Mouse (Mus musculus): Measurements from ENCODE around the gene Nudt14. TPM values are rescaled to one million over a fixed set of nuclear protein-coding genes. Genes with fewer than 3 reads are reported as not detected.

Nudt14 gene
- total and polyA plus RNA-seq, 3 experiments = 6.2 to 22.2 (median 13.3) TPM

DNA sequence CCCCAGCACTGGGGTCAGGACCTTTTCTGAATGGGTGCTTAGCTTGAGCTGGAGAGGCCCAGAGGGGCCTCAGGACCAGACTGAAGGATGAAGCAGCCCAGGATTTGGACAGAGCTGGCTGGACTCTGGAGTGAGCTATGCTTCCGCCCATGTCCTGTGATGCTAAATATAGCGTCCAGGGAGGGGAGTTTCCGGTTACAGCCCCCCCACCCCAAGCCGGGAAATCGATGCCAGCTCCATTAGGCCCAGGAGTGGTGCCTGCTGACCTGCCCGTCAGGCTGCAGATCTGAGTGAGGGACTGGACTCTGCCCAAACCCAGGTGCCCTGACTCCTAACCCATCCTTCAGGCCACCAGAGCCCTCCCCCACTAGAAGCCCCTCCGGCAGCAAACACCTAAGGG is 9.3 kb downstream of the Nudt14 start:
- H3K4me1 ChIP-seq (ENCODE audit: insufficient read depth, low read depth, low read length) = no peaks in the 10 kb centered on the region
- no peaks in the 10 kb centered on the region for H3K36me3 ChIP-seq (replicated peaks)
- TF ChIP-seq CTCF (IDR thresholded peaks at IDR 0.05; ENCODE audit: low read depth, low read length) = no peak
- no peak for TF ChIP-seq TAL1 (conservative IDR thresholded peaks at IDR 0.05; ENCODE audit: low read depth, low read length)
- no peak for TF ChIP-seq GATA2 (IDR thresholded peaks at IDR 0.05; ENCODE audit: borderline replicate concordance, low read depth, low read length)
- TF ChIP-seq GATA1 (IDR thresholded peaks at IDR 0.05; ENCODE audit: borderline replicate concordance, low read length) = no peak
- TF ChIP-seq POLR2AphosphoS5 (IDR thresholded peaks at IDR 0.05; ENCODE audit: insufficient replicate concordance, low read depth, low read length) = no peak
- peaks cover 43% of the 10 kb centered on the region for H3K27me3 ChIP-seq (ENCODE audit: insufficient read depth, low read length)
- ATAC-seq (ENCODE audit: extremely low read depth, insufficient number of reproducible peaks, low FRiP score, poor library complexity, severe bottlenecking) (no peak), DNase-seq (ENCODE audit: low spot score) (no peak)
- no peak overlapping the region for H3K4me3 ChIP-seq (ENCODE audit: low read depth, low read length)
- H3K9me3 ChIP-seq (replicated peaks) = peaks cover 21% of the 10 kb centered on the region

DNA sequence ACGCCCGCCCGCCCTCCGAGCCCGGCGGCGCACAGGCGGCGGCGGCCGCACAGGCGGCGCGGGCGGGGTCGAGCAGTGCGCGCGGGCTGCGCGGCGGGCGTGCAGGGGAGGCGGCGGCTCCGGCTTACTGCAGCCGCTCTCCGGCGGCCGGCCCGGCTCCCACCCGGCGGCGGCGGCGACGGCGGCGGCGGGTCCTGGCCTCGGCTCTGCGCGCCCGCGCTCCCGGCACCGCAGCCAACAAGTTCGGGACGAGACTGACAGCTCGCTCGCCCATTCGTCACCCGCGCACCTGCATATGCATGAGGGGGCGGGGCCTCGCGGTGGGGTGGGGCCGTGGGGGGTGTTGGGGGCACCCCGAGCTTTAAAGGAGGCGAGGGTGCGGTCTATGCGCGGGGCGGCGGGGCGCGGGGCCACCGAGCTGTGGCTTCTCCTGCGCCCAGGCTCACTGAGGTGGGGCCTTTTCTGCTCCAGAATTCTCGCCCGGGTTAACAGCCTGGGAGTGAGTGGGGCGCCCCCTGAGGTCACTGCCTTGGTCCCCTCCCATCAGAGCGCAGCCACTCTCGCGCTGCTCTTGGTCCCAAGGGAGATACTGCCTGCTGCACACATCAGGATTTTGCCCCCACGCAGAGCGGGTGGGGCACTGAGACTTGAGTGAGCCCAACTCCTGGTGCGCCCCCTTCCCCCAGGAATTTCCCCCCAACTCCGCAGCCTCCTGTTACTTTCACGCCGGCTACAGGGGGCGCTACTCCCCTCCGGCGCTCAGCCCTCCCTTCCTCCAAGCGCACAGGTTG is 12.2 kb downstream of the Nudt14 start, which contains the start of gene Jag2:
Gene Jag2 (minus strand): TSS at position 215 of the 791 bp plus-strand sequence.
- Histone ChIP-seq H3K27me3 (ENCODE audit: insufficient read depth, low read length) (peaks cover 46% of the 10 kb centered on the region), H3K4me3 (ENCODE audit: low read depth, low read length) (peak within 1 kb of the TSS; percentile 45; the same call in 1 of the 2 replicates), H3K36me3 (replicated peaks) (no peaks in the 10 kb centered on the region), H3K4me1 (ENCODE audit: insufficient read depth, low read depth, low read length) (no peaks in the 10 kb centered on the region), H3K9me3 (replicated peaks) (peaks cover 21% of the 10 kb centered on the region)
- DNase-seq (ENCODE audit: low spot score) (no peak), ATAC-seq (ENCODE audit: extremely low read depth, insufficient number of reproducible peaks, low FRiP score, poor library complexity, severe bottlenecking) (no peak)
- no peak for TF ChIP-seq POLR2AphosphoS5 (IDR thresholded peaks at IDR 0.05; ENCODE audit: insufficient replicate concordance, low read depth, low read length)

DNA sequence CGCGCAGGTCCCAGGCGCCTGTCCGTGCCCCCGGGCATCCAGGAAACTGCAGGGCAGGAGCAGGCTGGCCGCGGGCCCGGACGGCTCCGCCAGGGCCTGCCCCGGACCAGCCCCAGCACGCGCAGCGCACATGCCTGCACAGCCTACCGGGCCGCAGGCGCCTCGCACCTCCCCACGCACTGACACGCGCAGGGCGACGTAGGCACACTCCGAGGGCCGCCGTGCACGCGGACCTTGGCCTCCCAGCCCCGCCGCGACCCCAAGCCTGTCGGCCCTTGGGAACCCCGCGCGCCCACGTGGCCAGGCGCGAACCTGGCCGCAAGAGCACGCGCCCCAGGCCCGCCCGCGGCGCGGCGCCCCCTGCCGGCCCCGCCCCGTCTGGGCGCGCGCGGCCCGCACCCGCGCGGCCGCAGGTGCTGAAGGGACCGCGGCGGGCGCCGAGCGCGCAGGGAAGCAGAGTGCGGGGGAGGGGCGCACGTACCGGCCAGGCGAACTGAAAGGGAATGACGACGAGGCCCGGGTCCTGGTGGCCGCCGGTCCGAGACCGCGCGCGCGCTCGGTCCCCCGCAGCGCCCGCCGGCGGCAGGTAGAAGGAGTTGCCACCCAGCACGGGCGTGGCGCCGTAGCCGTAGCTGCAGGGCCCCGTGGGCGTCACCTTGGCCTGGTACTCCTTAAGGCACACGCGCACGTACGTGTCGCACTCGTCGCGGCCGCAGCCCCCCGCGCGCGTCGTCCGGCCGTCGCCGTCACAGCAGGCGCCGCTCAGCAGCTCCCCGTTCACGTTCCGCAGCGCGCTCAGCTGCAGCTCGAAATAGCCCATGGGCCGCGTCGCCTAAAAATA is 13.3 kb downstream of the Nudt14 start:
- H3K4me3 ChIP-seq (ENCODE audit: low read depth, low read length) = peak overlapping the region; percentile 45; the same call in 1 of the 2 replicates
- H3K4me1 ChIP-seq (ENCODE audit: insufficient read depth, low read depth, low read length) = no peaks in the 10 kb centered on the region
- H3K9me3 ChIP-seq (replicated peaks) = peaks cover 21% of the 10 kb centered on the region
- no peak for ATAC-seq (ENCODE audit: extremely low read depth, insufficient number of reproducible peaks, low FRiP score, poor library complexity, severe bottlenecking)
- no peak for DNase-seq (ENCODE audit: low spot score)
- no peaks in the 10 kb centered on the region for H3K36me3 ChIP-seq (replicated peaks)
- peaks cover 43% of the 10 kb centered on the region for H3K27me3 ChIP-seq (ENCODE audit: insufficient read depth, low read length)
- TF ChIP-seq POLR2AphosphoS5 (IDR thresholded peaks at IDR 0.05; ENCODE audit: insufficient replicate concordance, low read depth, low read length) = no peak
- no peak for TF ChIP-seq GATA2 (IDR thresholded peaks at IDR 0.05; ENCODE audit: borderline replicate concordance, low read depth, low read length)
- TF ChIP-seq GATA1 (IDR thresholded peaks at IDR 0.05; ENCODE audit: borderline replicate concordance, low read length) = no peak
- TF ChIP-seq CTCF (IDR thresholded peaks at IDR 0.05; ENCODE audit: low read depth, low read length) = no peak
- TF ChIP-seq TAL1 (conservative IDR thresholded peaks at IDR 0.05; ENCODE audit: low read depth, low read length) = no peak

DNA sequence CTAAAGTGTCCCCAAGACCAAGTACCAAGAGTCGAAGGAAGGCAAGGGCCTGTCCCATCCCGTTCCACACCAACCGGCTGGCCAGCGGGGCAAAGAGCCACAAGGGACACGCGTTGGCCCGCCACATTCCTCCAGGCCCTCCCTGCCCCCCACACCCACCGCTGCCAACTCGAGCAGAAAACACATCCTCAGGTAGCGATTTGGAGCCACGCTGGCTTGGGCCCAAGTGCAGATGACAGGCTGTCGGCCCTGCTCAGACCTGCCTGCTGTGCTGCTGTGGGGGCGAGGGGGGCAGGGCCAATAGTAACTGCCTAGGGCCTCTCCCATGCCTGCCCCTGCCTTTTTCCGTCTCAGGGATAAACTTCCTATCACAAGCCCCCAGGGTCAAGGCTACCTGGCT is 14.7 kb downstream of the Nudt14 start:
- no peak for TF ChIP-seq POLR2AphosphoS5 (IDR thresholded peaks at IDR 0.05; ENCODE audit: insufficient replicate concordance, low read depth, low read length)
- no peak for TF ChIP-seq GATA2 (IDR thresholded peaks at IDR 0.05; ENCODE audit: borderline replicate concordance, low read depth, low read length)
- no peak for TF ChIP-seq GATA1 (IDR thresholded peaks at IDR 0.05; ENCODE audit: borderline replicate concordance, low read length)
- no peak for TF ChIP-seq CTCF (IDR thresholded peaks at IDR 0.05; ENCODE audit: low read depth, low read length)
- TF ChIP-seq TAL1 (conservative IDR thresholded peaks at IDR 0.05; ENCODE audit: low read depth, low read length) = no peak
- ATAC-seq (ENCODE audit: extremely low read depth, insufficient number of reproducible peaks, low FRiP score, poor library complexity, severe bottlenecking) = no peak
- no peak for DNase-seq (ENCODE audit: low spot score)
- no peak overlapping the region for H3K4me3 ChIP-seq (ENCODE audit: low read depth, low read length)
- no peaks in the 10 kb centered on the region for H3K4me1 ChIP-seq (ENCODE audit: insufficient read depth, low read depth, low read length)
- H3K36me3 ChIP-seq (replicated peaks) = no peaks in the 10 kb centered on the region
- peaks cover 21% of the 10 kb centered on the region for H3K9me3 ChIP-seq (replicated peaks)
- peaks cover 38% of the 10 kb centered on the region for H3K27me3 ChIP-seq (ENCODE audit: insufficient read depth, low read length)

DNA sequence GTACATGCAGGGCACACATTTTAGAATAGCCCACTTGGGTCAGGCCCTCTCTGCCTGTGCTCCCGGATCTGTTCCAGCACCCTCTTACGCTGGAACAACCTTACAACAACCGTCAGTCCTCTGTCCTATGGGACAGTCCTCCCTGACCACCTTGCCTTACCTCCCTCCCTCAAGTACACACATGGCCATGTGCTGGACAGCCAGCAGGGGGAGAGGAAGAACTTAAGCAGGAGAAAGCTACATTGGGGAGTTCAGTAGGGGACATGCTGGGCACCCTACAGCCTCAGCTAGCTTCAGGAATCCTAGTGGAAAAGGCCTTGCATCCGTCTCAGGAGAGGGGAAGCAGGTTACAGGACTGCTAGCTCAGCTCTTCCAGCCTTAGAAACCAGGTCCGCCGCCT is 16.0 kb downstream of the Nudt14 start:
- DNase-seq (ENCODE audit: low spot score) = no peak
- TF ChIP-seq CTCF (IDR thresholded peaks at IDR 0.05; ENCODE audit: low read depth, low read length) (no peak), GATA1 (IDR thresholded peaks at IDR 0.05; ENCODE audit: borderline replicate concordance, low read length) (no peak), POLR2AphosphoS5 (IDR thresholded peaks at IDR 0.05; ENCODE audit: insufficient replicate concordance, low read depth, low read length) (no peak), TAL1 (conservative IDR thresholded peaks at IDR 0.05; ENCODE audit: low read depth, low read length) (no peak), GATA2 (IDR thresholded peaks at IDR 0.05; ENCODE audit: borderline replicate concordance, low read depth, low read length) (no peak)
- no peaks in the 10 kb centered on the region for H3K36me3 ChIP-seq (replicated peaks)
- no peaks in the 10 kb centered on the region for H3K4me1 ChIP-seq (ENCODE audit: insufficient read depth, low read depth, low read length)
- no peak for ATAC-seq (ENCODE audit: extremely low read depth, insufficient number of reproducible peaks, low FRiP score, poor library complexity, severe bottlenecking)
- H3K4me3 ChIP-seq (ENCODE audit: low read depth, low read length) = no peak overlapping the region
- peaks cover 21% of the 10 kb centered on the region for H3K9me3 ChIP-seq (replicated peaks)
- H3K27me3 ChIP-seq (ENCODE audit: insufficient read depth, low read length) = peaks cover 32% of the 10 kb centered on the region

DNA sequence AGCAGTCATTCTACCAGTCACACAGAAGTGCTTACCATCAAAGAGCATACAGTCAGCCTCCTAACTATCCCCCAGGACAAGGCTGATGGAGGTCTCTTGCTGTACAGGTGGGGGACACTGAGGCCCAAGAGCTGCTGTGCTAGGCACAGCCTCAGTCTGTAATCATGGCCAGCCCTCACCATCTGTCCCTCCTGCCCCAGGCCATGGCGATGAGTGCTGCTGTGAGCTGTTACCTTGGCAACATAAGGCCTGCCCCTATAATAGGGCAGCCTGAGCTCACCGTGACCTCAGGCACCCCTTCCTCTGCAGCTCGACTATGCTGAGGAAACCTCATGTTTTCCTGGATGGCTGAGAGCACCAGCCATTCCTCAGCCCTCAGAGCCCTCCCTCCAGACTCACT is 19.4 kb downstream of the Nudt14 start:
- DNase-seq (ENCODE audit: low spot score) = no peak
- no peak for ATAC-seq (ENCODE audit: extremely low read depth, insufficient number of reproducible peaks, low FRiP score, poor library complexity, severe bottlenecking)
- Histone ChIP-seq H3K36me3 (replicated peaks) (no peaks in the 10 kb centered on the region), H3K4me1 (ENCODE audit: insufficient read depth, low read depth, low read length) (no peaks in the 10 kb centered on the region; the same call in 1 of the 2 replicates), H3K27me3 (ENCODE audit: insufficient read depth, low read length) (peaks cover 22% of the 10 kb centered on the region; the same call in 1 of the 2 replicates), H3K9me3 (replicated peaks) (no peaks in the 10 kb centered on the region), H3K4me3 (ENCODE audit: low read depth, low read length) (no peak overlapping the region)
- no peak for TF ChIP-seq GATA1 (IDR thresholded peaks at IDR 0.05; ENCODE audit: borderline replicate concordance, low read length)
- no peak for TF ChIP-seq POLR2AphosphoS5 (IDR thresholded peaks at IDR 0.05; ENCODE audit: insufficient replicate concordance, low read depth, low read length)
- TF ChIP-seq GATA2 (IDR thresholded peaks at IDR 0.05; ENCODE audit: borderline replicate concordance, low read depth, low read length) = no peak
- no peak; the same call in 1 of the 2 replicates for TF ChIP-seq TAL1 (conservative IDR thresholded peaks at IDR 0.05; ENCODE audit: low read depth, low read length)
- TF ChIP-seq CTCF (IDR thresholded peaks at IDR 0.05; ENCODE audit: low read depth, low read length) = no peak

Data from G1E (cell line).